Mouse (Mus musculus): Measurements from ENCODE around the gene Cfdp1.

Cfdp1 gene
- long read RNA-seq, experiment 1, transcript Cfdp1-201 (7 exons, 1,178 nt), result major isoform, 69 of 85 reads
- long read RNA-seq, experiment 1, partial matches to known transcripts, result 9 of 85 reads
- long read RNA-seq, experiment 1, other reads (novel, unspliced or antisense), result 7 of 85 reads
- long read RNA-seq, experiment 2, transcript Cfdp1-201 (7 exons, 1,178 nt), result major isoform, 82 of 104 reads
- long read RNA-seq, experiment 2, partial matches to known transcripts, result 15 of 104 reads
- long read RNA-seq, experiment 2, other reads (novel, unspliced or antisense), result 7 of 104 reads

- intact Hi-C loops (cut with DNase I), result no loop called here
Observed at GRCm38 (mm10) chr8:111853861-111854501, at the start of gene Cfdp1. Gene Cfdp1 (minus strand): TSS chr8:111854291.

GRCm38 (mm10) chr8:111902080-111902479 is 48.0 kb upstream of the Cfdp1 start:
- intact Hi-C loops (cut with DNase I), result no loop called here

- intact Hi-C loops (cut with DNase I), result no loop called here
Observed at GRCm38 (mm10) chr8:111898586-111898985, 44.5 kb upstream of the Cfdp1 start.

- intact Hi-C loops (cut with DNase I), result no loop called here
Observed at GRCm38 (mm10) chr8:111894955-111895354, 40.9 kb upstream of the Cfdp1 start.

- intact Hi-C loops (cut with DNase I), result no loop called here
Observed at GRCm38 (mm10) chr8:111892615-111893014, 38.5 kb upstream of the Cfdp1 start.

GRCm38 (mm10) chr8:111891983-111892382 is 37.9 kb upstream of the Cfdp1 start:
- intact Hi-C loops (cut with DNase I), result no loop called here

- intact Hi-C loops (cut with DNase I), result no loop called here
Observed at GRCm38 (mm10) chr8:111890911-111891303, 36.8 kb upstream of the Cfdp1 start.

GRCm38 (mm10) chr8:111889931-111890910 is 36.1 kb upstream of the Cfdp1 start:
- intact Hi-C loops (cut with DNase I), result no loop called here

GRCm38 (mm10) chr8:111888091-111888650 is 34.1 kb upstream of the Cfdp1 start:
- intact Hi-C loops (cut with DNase I), result no loop called here

GRCm38 (mm10) chr8:111887479-111887878 is 33.4 kb upstream of the Cfdp1 start:
- intact Hi-C loops (cut with DNase I), result no loop called here

- intact Hi-C loops (cut with DNase I), result loop anchor here (5.0 kb wide), 3 partner anchors 39 to 154 kb away; partner anchors contain the start of gene Adat1
Observed at GRCm38 (mm10) chr8:111883615-111884014, 29.5 kb upstream of the Cfdp1 start.

GRCm38 (mm10) chr8:111881591-111881990 is 27.5 kb upstream of the Cfdp1 start:
- intact Hi-C loops (cut with DNase I), result loop anchor here (5.0 kb wide), 3 partner anchors 41 to 156 kb away; partner anchors contain the start of gene Adat1

- intact Hi-C loops (cut with DNase I), result loop anchor here (10.0 kb wide), 1 partner anchor 137 kb away; the partner anchor contains the start of genes Gm6793, Kars and Terf2ip
Observed at GRCm38 (mm10) chr8:111877711-111878110, 23.6 kb upstream of the Cfdp1 start.

GRCm38 (mm10) chr8:111876355-111876948 is 22.4 kb upstream of the Cfdp1 start, which contains the start of gene Tmem170:
Gene Tmem170 (minus strand): TSS chr8:111876750.
- intact Hi-C loops (cut with DNase I), result loop anchor here (10.0 kb wide), 1 partner anchor 138 kb away; the partner anchor contains the start of genes Gm6793, Kars and Terf2ip

GRCm38 (mm10) chr8:111875758-111876157 is 21.7 kb upstream of the Cfdp1 start:
- intact Hi-C loops (cut with DNase I), result loop anchor here (10.0 kb wide), 1 partner anchor 139 kb away; the partner anchor contains the start of genes Gm6793, Kars and Terf2ip

- intact Hi-C loops (cut with DNase I), result loop anchor here (10.0 kb wide), 1 partner anchor 144 kb away; the partner anchor contains the start of genes Gm6793, Kars and Terf2ip
Observed at GRCm38 (mm10) chr8:111871278-111871677, 17.2 kb upstream of the Cfdp1 start.

- intact Hi-C loops (cut with DNase I), result loop anchor here (10.0 kb wide), 1 partner anchor 144 kb away; the partner anchor contains the start of genes Gm6793, Kars and Terf2ip
Observed at GRCm38 (mm10) chr8:111870379-111870778, 16.3 kb upstream of the Cfdp1 start.

GRCm38 (mm10) chr8:111868664-111869063 is 14.6 kb upstream of the Cfdp1 start:
- intact Hi-C loops (cut with DNase I), result no loop called here

- intact Hi-C loops (cut with DNase I), result no loop called here
Observed at GRCm38 (mm10) chr8:111865857-111866256, 11.8 kb upstream of the Cfdp1 start.
